Mouse (Mus musculus): ENCODE results near the gene Nek9. TPM values are rescaled to one million over a fixed set of nuclear protein-coding genes. Genes with fewer than 3 reads are reported as not detected.

Nek9 gene
- polyA plus RNA-seq, 1 experiment from 2014 or later, result 19.4 TPM

DNA sequence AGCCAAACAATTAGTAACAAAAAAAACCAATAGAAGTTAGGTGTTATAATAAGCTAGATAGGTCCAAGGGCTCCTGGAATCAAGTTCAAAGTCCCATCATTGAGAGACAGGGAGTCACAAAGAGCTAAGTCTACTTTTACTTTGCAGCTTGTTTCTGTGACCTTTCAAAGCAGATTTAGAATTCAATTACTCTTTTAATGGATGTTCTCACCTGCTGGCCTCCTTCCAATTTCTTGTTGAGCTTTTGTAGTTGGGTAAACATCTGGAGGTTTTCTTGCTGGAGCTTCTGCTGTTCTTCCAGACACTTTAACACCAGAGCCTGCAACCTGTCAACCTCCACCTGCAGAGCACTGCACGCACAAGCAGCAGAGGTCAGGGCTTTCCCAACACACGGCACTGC, 35.9 kb downstream of the Nek9 start:
- H3K36me3 ChIP-seq (ENCODE audit: control insufficient read depth, insufficient read depth, low read length), result peaks cover 86% of the 10 kb centered on the region
- no peak overlapping the region for H3K27ac ChIP-seq (replicated peaks; ENCODE audit: low read depth, low read length)

DNA sequence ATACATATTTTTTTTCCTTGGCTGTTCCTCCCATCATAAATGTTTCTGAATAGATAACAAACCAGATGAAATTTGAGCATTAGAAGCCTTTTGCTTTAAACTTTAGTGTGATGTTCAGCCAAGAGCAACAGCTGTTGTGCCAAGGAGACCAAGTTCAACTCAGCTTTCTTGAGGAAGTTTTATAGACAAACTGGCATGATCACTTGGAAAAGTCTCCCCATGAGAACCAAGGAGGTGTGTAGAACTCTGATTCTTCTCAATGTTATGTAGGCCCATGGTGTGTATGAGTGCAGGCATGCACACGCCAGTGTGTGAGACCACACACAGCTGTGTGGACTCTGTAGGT, 40.4 kb downstream of the Nek9 start:
- DNase-seq (ENCODE audit: low spot score), result no peak
- H3K4me3 ChIP-seq (ENCODE audit: low read depth, low read length), result no peak overlapping the region
- peaks cover 7% of the 10 kb centered on the region for H3K4me1 ChIP-seq (ENCODE audit: control insufficient read depth, insufficient read depth, low read length)
- no peak for ATAC-seq (ENCODE audit: low read depth)
- H3K9ac ChIP-seq (ENCODE audit: low read depth, low read length), result no peak overlapping the region
- H3K4me2 ChIP-seq (ENCODE audit: low read depth, low read length), result no peak overlapping the region
- no peaks in the 10 kb centered on the region for H3K27me3 ChIP-seq (replicated peaks; ENCODE audit: control insufficient read depth, insufficient read depth, low read length)
- peaks cover 45% of the 10 kb centered on the region for H3K36me3 ChIP-seq (ENCODE audit: control insufficient read depth, insufficient read depth, low read length)
- no peak overlapping the region for H3K27ac ChIP-seq (replicated peaks; ENCODE audit: low read depth, low read length)
- peaks cover 13% of the 10 kb centered on the region for H3K9me3 ChIP-seq (ENCODE audit: control insufficient read depth, low read length)
- 78% methylated on average over 1 of the region's 1 CpGs for WGBS

More for the DNA sequence above, 35.9 kb downstream of the Nek9 start:
- no peak overlapping the region for H3K4me2 ChIP-seq (ENCODE audit: low read depth, low read length)
- no peaks in the 10 kb centered on the region for H3K27me3 ChIP-seq (replicated peaks; ENCODE audit: control insufficient read depth, insufficient read depth, low read length)
- no peaks in the 10 kb centered on the region for H3K9me3 ChIP-seq (ENCODE audit: control insufficient read depth, low read length)
- no peaks in the 10 kb centered on the region for H3K4me1 ChIP-seq (ENCODE audit: control insufficient read depth, insufficient read depth, low read length)
- 76% methylated on average over 2 of the region's 2 CpGs for WGBS
- no peak overlapping the region for H3K9ac ChIP-seq (ENCODE audit: low read depth, low read length)
- ATAC-seq (ENCODE audit: low read depth), result no peak
- DNase-seq (ENCODE audit: low spot score), result no peak
- H3K4me3 ChIP-seq (ENCODE audit: low read depth, low read length), result no peak overlapping the region

DNA sequence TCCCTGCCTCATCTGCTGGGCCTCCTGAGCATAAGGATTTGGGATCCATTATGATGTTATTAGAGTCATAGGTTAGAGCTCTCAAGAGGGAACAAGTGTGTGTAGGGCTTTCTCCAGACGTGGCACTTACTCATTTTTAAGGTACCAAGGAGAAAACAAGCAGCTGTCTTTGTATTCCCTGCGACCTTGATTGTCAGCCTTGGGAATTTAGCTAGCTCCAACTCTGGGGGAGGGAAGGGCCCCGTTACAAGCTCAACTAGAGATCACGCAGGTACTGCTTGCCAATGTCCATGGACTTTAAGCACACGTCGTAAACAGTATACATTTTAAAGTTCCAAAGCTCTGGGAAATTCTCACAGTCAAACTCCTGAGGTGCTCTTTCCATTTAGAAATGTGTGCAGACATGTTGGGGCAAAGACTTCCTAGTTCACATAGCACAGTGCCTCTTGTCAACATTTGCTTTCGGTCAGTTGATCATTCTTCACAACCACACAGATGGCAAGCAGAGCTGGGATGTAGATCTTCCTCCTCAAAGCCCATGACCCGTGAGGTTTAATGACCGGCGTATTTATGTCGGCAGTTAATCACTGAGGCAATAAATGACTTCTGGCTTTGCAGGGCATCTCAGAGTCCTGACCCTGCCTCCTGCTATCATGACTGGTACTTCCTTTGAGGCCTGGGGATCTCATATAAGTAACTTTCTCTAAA, 40.9 kb downstream of the Nek9 start:
- Histone ChIP-seq H3K36me3 (ENCODE audit: control insufficient read depth, insufficient read depth, low read length) (peaks cover 40% of the 10 kb centered on the region), H3K27ac (replicated peaks; ENCODE audit: low read depth, low read length) (no peak overlapping the region), H3K27me3 (replicated peaks; ENCODE audit: control insufficient read depth, insufficient read depth, low read length) (no peaks in the 10 kb centered on the region), H3K4me3 (ENCODE audit: low read depth, low read length) (no peak overlapping the region), H3K9ac (ENCODE audit: low read depth, low read length) (no peak overlapping the region), H3K4me2 (ENCODE audit: low read depth, low read length) (no peak overlapping the region), H3K9me3 (ENCODE audit: control insufficient read depth, low read length) (peaks cover 18% of the 10 kb centered on the region), H3K4me1 (ENCODE audit: control insufficient read depth, insufficient read depth, low read length) (peaks cover 7% of the 10 kb centered on the region)
- DNase-seq (ENCODE audit: low spot score), result no peak
- WGBS, result 65% methylated on average over 11 of the region's 11 CpGs
- ATAC-seq (ENCODE audit: low read depth), result no peak

DNA sequence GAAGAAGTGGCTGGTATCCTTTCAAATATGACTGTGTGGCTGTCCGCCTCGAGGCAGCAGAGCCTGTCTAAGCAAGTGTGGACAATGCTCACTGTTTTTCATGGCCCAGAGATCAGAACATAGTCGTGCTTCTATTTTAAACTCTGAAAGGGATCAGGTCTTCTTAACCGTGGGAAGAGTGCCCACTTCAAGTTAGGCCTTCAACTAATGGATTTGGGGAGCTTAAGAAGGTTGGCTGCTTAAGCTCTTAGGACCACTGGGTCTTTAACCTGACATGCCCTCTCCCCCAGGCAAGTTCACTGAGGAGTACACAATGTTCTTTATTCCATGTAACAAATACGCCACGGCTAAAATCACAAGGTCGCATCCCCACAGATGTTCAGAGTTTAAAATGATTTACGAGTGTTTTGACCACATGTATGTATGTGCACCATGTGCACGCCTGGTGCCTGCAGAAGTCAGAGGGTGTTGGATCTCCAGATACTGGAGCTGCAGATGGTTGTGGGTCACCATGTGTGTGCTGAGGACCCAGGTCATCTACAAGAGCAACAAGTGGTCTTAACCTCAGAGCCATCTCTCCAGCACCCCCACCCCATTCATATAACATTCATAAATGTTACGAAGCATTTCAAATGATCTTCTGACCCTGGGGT, 41.7 kb downstream of the Nek9 start:
- no peak overlapping the region for H3K9ac ChIP-seq (ENCODE audit: low read depth, low read length)
- peak; percentile 42 for DNase-seq (ENCODE audit: low spot score)
- 0 out of 2 replicates have a peak overlapping the region, but pooled peaks have one; percentile 33 for H3K27ac ChIP-seq (replicated peaks; ENCODE audit: low read depth, low read length)
- no peaks in the 10 kb centered on the region for H3K27me3 ChIP-seq (replicated peaks; ENCODE audit: control insufficient read depth, insufficient read depth, low read length)
- H3K4me3 ChIP-seq (ENCODE audit: low read depth, low read length), result no peak overlapping the region
- H3K4me2 ChIP-seq (ENCODE audit: low read depth, low read length), result no peak overlapping the region
- peaks cover 32% of the 10 kb centered on the region for H3K36me3 ChIP-seq (ENCODE audit: control insufficient read depth, insufficient read depth, low read length)
- H3K4me1 ChIP-seq (ENCODE audit: control insufficient read depth, insufficient read depth, low read length), result peaks cover 7% of the 10 kb centered on the region
- no peak for ATAC-seq (ENCODE audit: low read depth)
- H3K9me3 ChIP-seq (ENCODE audit: control insufficient read depth, low read length), result peaks cover 20% of the 10 kb centered on the region
- 53% methylated on average over 10 of the region's 10 CpGs for WGBS

DNA sequence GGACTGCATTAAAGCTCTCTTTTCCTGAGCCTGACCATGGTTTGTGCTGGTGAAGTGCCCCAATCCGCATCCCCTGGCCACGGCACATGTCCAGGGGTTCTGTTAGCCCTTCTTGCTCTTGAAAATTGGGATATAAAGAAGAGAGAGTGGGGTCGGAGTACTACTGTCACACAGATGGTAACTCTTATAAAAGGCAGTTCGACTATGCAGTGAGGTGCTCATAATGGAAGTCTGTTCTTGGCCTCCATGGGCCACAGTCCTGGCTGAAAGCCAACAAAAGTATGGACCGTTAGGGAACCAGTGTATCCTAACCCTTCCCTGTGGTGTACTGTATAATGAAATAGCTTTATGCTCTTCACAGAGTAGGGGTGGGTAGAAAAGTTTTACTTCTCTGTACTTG, 42.2 kb downstream of the Nek9 start:
- Histone ChIP-seq H3K27ac (replicated peaks; ENCODE audit: low read depth, low read length) (peak overlapping the region; percentile 33; the same call in 1 of the 2 replicates), H3K9me3 (ENCODE audit: control insufficient read depth, low read length) (peaks cover 20% of the 10 kb centered on the region), H3K4me3 (ENCODE audit: low read depth, low read length) (no peak overlapping the region), H3K36me3 (ENCODE audit: control insufficient read depth, insufficient read depth, low read length) (peaks cover 27% of the 10 kb centered on the region), H3K9ac (ENCODE audit: low read depth, low read length) (no peak overlapping the region), H3K4me1 (ENCODE audit: control insufficient read depth, insufficient read depth, low read length) (peaks cover 7% of the 10 kb centered on the region), H3K4me2 (ENCODE audit: low read depth, low read length) (no peak overlapping the region), H3K27me3 (replicated peaks; ENCODE audit: control insufficient read depth, insufficient read depth, low read length) (no peaks in the 10 kb centered on the region)
- WGBS, result 66% methylated on average over 5 of the region's 5 CpGs
- DNase-seq (ENCODE audit: low spot score), result no peak
- ATAC-seq (ENCODE audit: low read depth), result 0 out of 2 replicates have a peak, but pooled peaks have one; percentile 20

DNA sequence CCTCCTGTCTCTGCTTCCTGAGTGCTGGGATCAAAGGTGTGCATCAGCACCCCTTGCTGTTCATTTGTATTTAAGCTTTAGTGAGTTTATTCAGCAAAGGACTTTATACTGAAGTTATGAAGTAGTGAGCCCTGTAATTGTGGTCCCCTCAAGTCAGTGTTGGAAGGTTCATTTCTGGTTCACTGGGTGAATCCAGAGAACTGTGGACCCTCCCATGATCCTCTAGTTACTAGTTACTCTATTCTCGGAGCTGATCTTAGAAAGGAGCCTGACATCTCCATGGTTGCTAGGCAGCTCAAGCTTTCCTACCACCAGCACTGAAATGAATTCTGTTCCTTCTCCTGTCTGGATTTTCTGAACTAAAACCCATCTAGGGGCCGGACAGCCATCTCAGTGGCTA, 43.7 kb downstream of the Nek9 start:
- WGBS, result 82% methylated on average over 2 of the region's 2 CpGs
- Histone ChIP-seq H3K9me3 (ENCODE audit: control insufficient read depth, low read length) (peaks cover 20% of the 10 kb centered on the region), H3K4me1 (ENCODE audit: control insufficient read depth, insufficient read depth, low read length) (peaks cover 7% of the 10 kb centered on the region)

DNA sequence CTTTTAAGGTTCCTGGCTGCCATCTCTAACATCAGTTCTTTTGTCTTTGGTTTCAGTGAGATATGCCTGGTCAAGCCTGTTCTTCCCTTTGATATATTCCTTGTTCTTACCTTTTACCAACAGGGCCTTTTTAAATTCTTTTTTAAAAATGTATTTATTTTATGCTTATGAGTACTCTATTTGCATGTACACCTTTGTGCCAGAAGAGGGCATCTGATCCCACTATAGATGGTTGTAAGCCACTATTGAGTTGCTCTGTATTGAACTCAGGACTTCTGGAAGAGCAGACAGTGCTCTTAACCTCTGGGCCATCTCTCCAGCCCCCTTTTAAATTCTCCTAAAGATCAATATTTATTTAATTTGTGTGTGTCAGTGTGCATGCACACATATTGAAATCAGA, 46.3 kb downstream of the Nek9 start:
- Histone ChIP-seq H3K4me2 (ENCODE audit: low read depth, low read length) (no peak overlapping the region), H3K27me3 (replicated peaks; ENCODE audit: control insufficient read depth, insufficient read depth, low read length) (no peaks in the 10 kb centered on the region), H3K36me3 (ENCODE audit: control insufficient read depth, insufficient read depth, low read length) (no peaks in the 10 kb centered on the region), H3K4me1 (ENCODE audit: control insufficient read depth, insufficient read depth, low read length) (peaks cover 13% of the 10 kb centered on the region), H3K9me3 (ENCODE audit: control insufficient read depth, low read length) (peaks cover 20% of the 10 kb centered on the region), H3K27ac (replicated peaks; ENCODE audit: low read depth, low read length) (no peak overlapping the region), H3K9ac (ENCODE audit: low read depth, low read length) (no peak overlapping the region), H3K4me3 (ENCODE audit: low read depth, low read length) (no peak overlapping the region)
- ATAC-seq (ENCODE audit: low read depth) (no peak), DNase-seq (ENCODE audit: low spot score) (no peak)

More for the DNA sequence above, 43.7 kb downstream of the Nek9 start:
- ATAC-seq (ENCODE audit: low read depth) (no peak), DNase-seq (ENCODE audit: low spot score) (no peak)
- Histone ChIP-seq H3K36me3 (ENCODE audit: control insufficient read depth, insufficient read depth, low read length) (peaks cover 12% of the 10 kb centered on the region; the same call in 1 of the 2 replicates), H3K27ac (replicated peaks; ENCODE audit: low read depth, low read length) (no peak overlapping the region), H3K4me2 (ENCODE audit: low read depth, low read length) (no peak overlapping the region), H3K27me3 (replicated peaks; ENCODE audit: control insufficient read depth, insufficient read depth, low read length) (no peaks in the 10 kb centered on the region), H3K9ac (ENCODE audit: low read depth, low read length) (no peak overlapping the region), H3K4me3 (ENCODE audit: low read depth, low read length) (no peak overlapping the region)

DNA sequence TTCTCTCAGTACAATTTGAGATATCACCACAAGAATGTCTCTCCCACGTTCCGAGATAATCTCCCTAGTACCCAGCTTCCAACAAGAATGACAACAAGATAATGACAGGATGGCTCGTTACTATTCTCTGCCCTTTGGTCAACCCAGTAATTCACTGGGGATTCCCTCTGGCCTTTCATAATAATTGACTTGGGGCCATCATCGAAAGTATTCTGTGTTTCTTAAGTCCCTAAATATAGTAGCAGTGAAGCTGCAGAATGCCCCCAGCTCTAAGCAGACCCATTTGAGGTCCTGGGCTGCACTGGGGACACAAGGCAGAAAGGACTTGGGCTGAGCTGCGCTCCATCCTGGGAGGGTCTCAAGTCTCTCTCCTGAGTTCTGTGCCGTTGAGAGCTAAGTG, 46.9 kb downstream of the Nek9 start:
- no peak overlapping the region for H3K4me3 ChIP-seq (ENCODE audit: low read depth, low read length)
- no peak overlapping the region for H3K9ac ChIP-seq (ENCODE audit: low read depth, low read length)
- H3K9me3 ChIP-seq (ENCODE audit: control insufficient read depth, low read length), result peaks cover 20% of the 10 kb centered on the region
- no peak for DNase-seq (ENCODE audit: low spot score)
- H3K36me3 ChIP-seq (ENCODE audit: control insufficient read depth, insufficient read depth, low read length), result no peaks in the 10 kb centered on the region
- ATAC-seq (ENCODE audit: low read depth), result no peak
- H3K27ac ChIP-seq (replicated peaks; ENCODE audit: low read depth, low read length), result no peak overlapping the region
- no peak overlapping the region for H3K4me2 ChIP-seq (ENCODE audit: low read depth, low read length)
- WGBS, result 63% methylated on average over 6 of the region's 6 CpGs
- H3K27me3 ChIP-seq (replicated peaks; ENCODE audit: control insufficient read depth, insufficient read depth, low read length), result no peaks in the 10 kb centered on the region
- peaks cover 16% of the 10 kb centered on the region for H3K4me1 ChIP-seq (ENCODE audit: control insufficient read depth, insufficient read depth, low read length)

DNA sequence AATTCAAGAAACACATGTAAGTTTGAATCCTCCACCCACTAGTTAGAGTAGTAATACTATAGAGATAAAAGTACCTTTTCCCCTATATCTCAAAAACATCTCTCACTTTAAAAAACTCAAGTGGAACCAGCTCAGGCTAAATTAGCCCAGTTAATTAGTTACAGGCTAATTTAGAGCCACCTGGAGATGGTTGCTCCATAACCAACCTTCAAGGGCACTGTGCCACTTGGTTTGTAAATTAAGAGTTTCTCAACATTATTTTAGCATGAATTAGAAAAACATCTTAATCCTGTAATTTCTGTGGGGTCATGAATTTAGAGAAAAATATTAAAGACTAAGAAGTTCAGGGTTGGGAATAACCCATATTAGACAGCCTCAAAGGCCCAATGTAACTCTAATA, 47.6 kb downstream of the Nek9 start:
- no peaks in the 10 kb centered on the region for H3K27me3 ChIP-seq (replicated peaks; ENCODE audit: control insufficient read depth, insufficient read depth, low read length)
- peaks cover 10% of the 10 kb centered on the region for H3K4me1 ChIP-seq (ENCODE audit: control insufficient read depth, insufficient read depth, low read length)
- no peaks in the 10 kb centered on the region for H3K36me3 ChIP-seq (ENCODE audit: control insufficient read depth, insufficient read depth, low read length)
- H3K27ac ChIP-seq (replicated peaks; ENCODE audit: low read depth, low read length), result no peak overlapping the region
- H3K9me3 ChIP-seq (ENCODE audit: control insufficient read depth, low read length), result peaks cover 23% of the 10 kb centered on the region
- ATAC-seq (ENCODE audit: low read depth) (no peak), DNase-seq (ENCODE audit: low spot score) (no peak)
- H3K9ac ChIP-seq (ENCODE audit: low read depth, low read length), result no peak overlapping the region
- H3K4me3 ChIP-seq (ENCODE audit: low read depth, low read length), result no peak overlapping the region
- H3K4me2 ChIP-seq (ENCODE audit: low read depth, low read length), result no peak overlapping the region

Measured in embryonic facial prominence, embryonic 14.5 days (tissue).